13 mouse cellular contexts compared by ENCODE assay signal in genomic region chrX:143067576-143067975, GRCm38 (mm10). TPM values are rescaled to one million over a fixed set of nuclear protein-coding genes. Genes with fewer than 3 reads are reported as not detected.
"Had no signal": no experiment of that assay in that cellular context is flagged by ENCODE, and none has a peak within 500 bp of the region (broad histone marks: within the 10 kb centered on the region; RNA-seq: fewer than 3 reads in every experiment).

No protein-coding gene starts in this region.

- DNase-seq: kidney, postnatal 10 days; kidney, postnatal 4 days; liver; lung, postnatal 14 days; right cerebral cortex, postnatal 14 days; thymus, postnatal 4 days had no signal

- H3K27ac ChIP-seq: layer of hippocampus, adult 2 months; limb, embryonic 12.5 days; lung, embryonic 15.5 days; macrophage; midbrain, embryonic 12.5 days; neural tube, embryonic 13.5 days had no signal

- H3K4me3 ChIP-seq: layer of hippocampus, adult 2 months; limb, embryonic 12.5 days; lung, embryonic 15.5 days; midbrain, embryonic 12.5 days; neural tube, embryonic 13.5 days had no signal

RNA-seq across cellular contexts. Expression of gene Rtl9, which starts 31.8 kb away (rescaled TPM):
- total RNA-seq: megakaryocyte-erythroid progenitor cell, adult 5-6 weeks had no signal
- polyA plus RNA-seq: macrophage had no signal
